Mouse (Mus musculus): ENCODE measurements around the gene 4632433K11Rik. TPM values are rescaled to one million over a fixed set of nuclear protein-coding genes. Genes with fewer than 3 reads are reported as not detected.
"Not testable (repeated sequence)": the region's sequence is repeated elsewhere in the genome, so short reads cannot be mapped to it uniquely, and the experiment has no call there.

The 4632433K11Rik gene
- total and polyA plus RNA-seq, 3 experiments = not detected

DNA sequence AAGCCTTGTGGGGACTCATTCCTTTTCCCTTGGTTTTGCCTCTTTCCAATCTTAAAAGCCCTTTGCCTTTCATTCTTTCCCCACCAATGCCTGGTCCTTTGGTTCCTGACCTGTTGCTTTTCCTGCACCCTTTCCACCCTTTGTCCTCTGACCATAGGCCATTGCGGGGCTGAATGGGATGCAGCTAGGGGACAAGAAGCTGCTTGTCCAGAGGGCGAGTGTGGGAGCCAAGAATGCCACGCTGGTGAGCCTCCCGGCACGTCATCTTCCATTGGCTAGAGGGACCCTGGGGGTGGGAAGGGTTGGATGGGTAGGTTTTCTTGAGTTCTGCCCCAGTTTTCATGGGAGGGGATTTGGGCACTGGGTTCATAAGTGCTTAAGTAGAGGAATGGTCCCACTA is 41.1 kb downstream of the 4632433K11Rik start:
- H3K4me2 ChIP-seq (ENCODE audit: insufficient read depth, low read depth, poor library complexity, severe bottlenecking) = no peak overlapping the region
- dilution Hi-C loops (cut with MboI; ENCODE audit: extremely low pct_ligation_motif_present, extremely low pct_unique_long_range_greater_than_20kb, low sequenced_read_pairs) = no loop called here
- no peak overlapping the region for H3K4me3 ChIP-seq (replicated peaks in 1 of 3; ENCODE audit: low read depth in 2 of 3, low read length in 2 of 3, poor library complexity in 1 of 3)
- peaks cover 83 to 89% of the 10 kb centered on the region in 2 experiments for H3K36me3 ChIP-seq (replicated peaks in 1 of 2; ENCODE audit: control insufficient read depth in 1 of 2, insufficient read depth in 1 of 2, low read length in 1 of 2)
- H3K27me3 ChIP-seq (replicated peaks) = no peaks in the 10 kb centered on the region
- no peak for DNase-seq (ENCODE audit: extremely low read depth)
- H3K4me1 ChIP-seq (ENCODE audit: control insufficient read depth in 1 of 2, insufficient read depth in 2 of 2) = peaks cover 5 to 27% of the 10 kb centered on the region in 2 experiments
- TF ChIP-seq TCF12 (IDR thresholded peaks at IDR 0.05; ENCODE audit: low read depth, low read length) (no peak), NELFE (IDR thresholded peaks at IDR 0.05; ENCODE audit: low read depth, low read length) (no peak), IRF4 (IDR thresholded peaks at IDR 0.05; ENCODE audit: low read depth, low read length) (no peak), JUND (conservative IDR thresholded peaks at IDR 0.05; ENCODE audit: low read depth, low read length) (no peak), ZMIZ1 (IDR thresholded peaks at IDR 0.05; ENCODE audit: low read depth, low read length) (no peak), BHLHE40 (IDR thresholded peaks at IDR 0.05; ENCODE audit: low read depth, low read length) (no peak)
- H3K9ac ChIP-seq (ENCODE audit: insufficient read depth, low read depth) = no peak overlapping the region
- in situ Hi-C loops (cut with MboI; ENCODE audit: low pct_ligation_motif_present, low pct_unique_long_range_greater_than_20kb, low sequenced_read_pairs) = no loop called here
- no peak overlapping the region for H3K27ac ChIP-seq (ENCODE audit: insufficient read depth, low read depth)
- H3K79me2 ChIP-seq (replicated peaks; ENCODE audit: control insufficient read depth, extremely low read depth, insufficient read depth, poor library complexity, severe bottlenecking) = peaks cover 69% of the 10 kb centered on the region
- H3K9me3 ChIP-seq (replicated peaks; ENCODE audit: low read length) = no peaks in the 10 kb centered on the region

DNA sequence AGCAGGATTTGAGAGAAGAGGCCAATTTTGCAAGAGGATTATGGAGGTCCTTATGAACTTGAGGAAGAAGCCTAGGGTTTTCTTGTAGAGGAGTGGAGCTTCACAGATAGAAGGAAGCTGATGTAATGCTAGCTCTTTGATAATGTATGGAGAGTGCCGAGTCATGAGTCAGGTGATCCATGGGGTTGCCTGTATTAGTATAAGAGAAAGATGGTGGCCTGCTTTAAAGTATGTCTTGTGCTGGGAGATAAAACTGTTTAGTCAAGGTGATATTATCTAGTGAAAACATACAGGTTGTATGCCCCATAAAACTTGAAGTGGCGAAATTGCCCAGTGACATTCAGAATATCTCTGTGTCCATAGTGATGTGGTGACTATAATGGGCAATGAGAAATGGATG is 43.0 kb downstream of the 4632433K11Rik start:
- 0 out of 2 replicates have a peak overlapping the region, but pooled peaks have one; percentile 33 for H3K27ac ChIP-seq (ENCODE audit: insufficient read depth, low read depth)

DNA sequence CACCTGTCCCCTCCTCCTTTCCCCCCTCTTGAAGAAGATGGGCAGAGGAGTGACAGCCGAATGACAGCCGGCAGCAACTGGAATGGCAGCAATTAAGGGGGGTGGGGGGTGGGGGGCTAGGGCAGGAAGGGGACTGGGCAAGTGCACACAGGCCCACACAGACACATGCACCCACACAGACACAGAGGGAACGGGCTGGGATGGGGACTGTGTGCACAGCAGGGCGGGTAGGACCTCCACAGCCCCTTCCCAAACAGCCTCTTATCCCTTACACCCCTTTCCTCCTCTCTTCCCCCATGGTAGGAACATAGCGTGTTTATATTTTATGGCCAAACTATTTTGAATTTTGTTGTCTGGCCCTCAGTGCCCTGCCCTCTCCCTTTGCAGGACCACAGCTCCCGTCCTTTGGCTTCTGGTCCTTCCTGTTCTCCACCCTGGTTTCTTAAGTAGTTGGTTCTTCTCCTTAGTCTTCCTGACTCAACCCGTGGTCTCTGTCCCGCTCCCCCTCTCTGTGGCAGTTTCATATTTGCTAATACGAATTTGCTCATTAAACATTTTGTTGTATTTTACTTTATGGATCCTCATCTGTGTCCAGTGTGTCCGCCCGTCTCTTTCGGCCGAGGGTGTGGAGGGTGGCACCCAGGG is 45.6 kb downstream of the 4632433K11Rik start:
- Histone ChIP-seq H3K4me3 (replicated peaks in 1 of 3; ENCODE audit: low read depth in 2 of 3, low read length in 2 of 3, poor library complexity in 1 of 3) (peak overlapping the region in 2 of 3 experiments; percentile 57 to 93), H3K36me3 (replicated peaks in 1 of 2; ENCODE audit: control insufficient read depth in 1 of 2, insufficient read depth in 1 of 2, low read length in 1 of 2) (peaks cover 39 to 51% of the 10 kb centered on the region in 2 experiments), H3K4me1 (ENCODE audit: control insufficient read depth in 1 of 2, insufficient read depth in 2 of 2) (peaks cover 5 to 35% of the 10 kb centered on the region in 2 experiments), H3K27ac (ENCODE audit: insufficient read depth, low read depth) (peak overlapping the region; percentile 60), H3K4me2 (ENCODE audit: insufficient read depth, low read depth, poor library complexity, severe bottlenecking) (peak overlapping the region; percentile 48), H3K79me2 (replicated peaks; ENCODE audit: control insufficient read depth, extremely low read depth, insufficient read depth, poor library complexity, severe bottlenecking) (peaks cover 57% of the 10 kb centered on the region), H3K9ac (ENCODE audit: insufficient read depth, low read depth) (peak overlapping the region; percentile 43; the same call in 1 of the 2 replicates)
- H3K27me3 ChIP-seq (replicated peaks); dilution Hi-C loops (cut with MboI; ENCODE audit: extremely low pct_ligation_motif_present, extremely low pct_unique_long_range_greater_than_20kb, low sequenced_read_pairs); H3K9me3 ChIP-seq (replicated peaks; ENCODE audit: low read length); DNase-seq (ENCODE audit: extremely low read depth); in situ Hi-C loops (cut with MboI; ENCODE audit: low pct_ligation_motif_present, low pct_unique_long_range_greater_than_20kb, low sequenced_read_pairs): not testable (repeated sequence)

More for the DNA sequence above, 43.0 kb downstream of the 4632433K11Rik start:
- in situ Hi-C loops (cut with MboI; ENCODE audit: low pct_ligation_motif_present, low pct_unique_long_range_greater_than_20kb, low sequenced_read_pairs) = no loop called here
- dilution Hi-C loops (cut with MboI; ENCODE audit: extremely low pct_ligation_motif_present, extremely low pct_unique_long_range_greater_than_20kb, low sequenced_read_pairs) = no loop called here
- no peak for DNase-seq (ENCODE audit: extremely low read depth)
- Histone ChIP-seq H3K4me3 (replicated peaks in 1 of 3; ENCODE audit: low read depth in 2 of 3, low read length in 2 of 3, poor library complexity in 1 of 3) (no peak overlapping the region), H3K9me3 (replicated peaks; ENCODE audit: low read length) (no peaks in the 10 kb centered on the region), H3K27me3 (replicated peaks) (no peaks in the 10 kb centered on the region), H3K4me1 (ENCODE audit: control insufficient read depth in 1 of 2, insufficient read depth in 2 of 2) (peaks cover 5 to 29% of the 10 kb centered on the region in 2 experiments), H3K9ac (ENCODE audit: insufficient read depth, low read depth) (no peak overlapping the region), H3K4me2 (ENCODE audit: insufficient read depth, low read depth, poor library complexity, severe bottlenecking) (no peak overlapping the region), H3K79me2 (replicated peaks; ENCODE audit: control insufficient read depth, extremely low read depth, insufficient read depth, poor library complexity, severe bottlenecking) (peaks cover 68% of the 10 kb centered on the region), H3K36me3 (replicated peaks in 1 of 2; ENCODE audit: control insufficient read depth in 1 of 2, insufficient read depth in 1 of 2, low read length in 1 of 2) (peaks cover 65 to 71% of the 10 kb centered on the region in 2 experiments)
- TF ChIP-seq SIN3A (IDR thresholded peaks at IDR 0.05; ENCODE audit: low read length) (no peak), CHD2 (IDR thresholded peaks at IDR 0.05; ENCODE audit: low read length) (no peak), NRF1 (IDR thresholded peaks at IDR 0.05; ENCODE audit: low read depth, low read length) (no peak), PAX5 (IDR thresholded peaks at IDR 0.05; ENCODE audit: low read length) (no peak), POLR2A (IDR thresholded peaks at IDR 0.05; ENCODE audit: low read depth, low read length) (no peak), MAFK (IDR thresholded peaks at IDR 0.05; ENCODE audit: insufficient replicate concordance, low read length) (no peak), ELF1 (IDR thresholded peaks at IDR 0.05; ENCODE audit: low read depth, low read length) (no peak), UBTF (IDR thresholded peaks at IDR 0.05; ENCODE audit: low read depth, low read length) (no peak), CTCF (conservative IDR thresholded peaks at IDR 0.05 in 1 of 2, IDR thresholded peaks at IDR 0.05 in 1 of 2; ENCODE audit: low read depth in 2 of 2, low read length in 2 of 2) (no peak), JUN (IDR thresholded peaks at IDR 0.05; ENCODE audit: insufficient read depth, low read depth, low read length) (no peak), MYC (IDR thresholded peaks at IDR 0.05; ENCODE audit: low read depth, low read length) (no peak), JUND (conservative IDR thresholded peaks at IDR 0.05; ENCODE audit: low read depth, low read length) (no peak), GABPA (IDR thresholded peaks at IDR 0.05; ENCODE audit: insufficient replicate concordance, low read depth, low read length) (no peak), MEF2A (IDR thresholded peaks at IDR 0.05; ENCODE audit: borderline replicate concordance, low read depth, low read length) (no peak), SMC3 (IDR thresholded peaks at IDR 0.05; ENCODE audit: low read depth, low read length) (no peak), IRF4 (IDR thresholded peaks at IDR 0.05; ENCODE audit: low read depth, low read length) (no peak), BHLHE40 (IDR thresholded peaks at IDR 0.05; ENCODE audit: low read depth, low read length) (no peak)
